Mouse (Mus musculus): ENCODE results near the gene Chst14.
A peak's percentile ranks its signal among the peaks of the same experiment; 100 is the strongest.

Gene Chst14

GRCm38 (mm10) chr2:118906118-118906492 is 20.2 kb upstream of the Chst14 start:
- no peak for DNase-seq

GRCm38 (mm10) chr2:118907781-118908180 is 18.5 kb upstream of the Chst14 start:
- DNase-seq, result no peak

- DNase-seq, result no peak
Observed at GRCm38 (mm10) chr2:118909151-118909550, 17.1 kb upstream of the Chst14 start.

GRCm38 (mm10) chr2:118910605-118911278 is 15.6 kb upstream of the Chst14 start:
- DNase-seq, result no peak

- DNase-seq, result no peak
Observed at GRCm38 (mm10) chr2:118912706-118913105, 13.6 kb upstream of the Chst14 start.

- DNase-seq, result no peak
Observed at GRCm38 (mm10) chr2:118913551-118914276, 12.6 kb upstream of the Chst14 start.

- DNase-seq, result no peak
Observed at GRCm38 (mm10) chr2:118914685-118915084, 11.6 kb upstream of the Chst14 start.

GRCm38 (mm10) chr2:118916436-118916835 is 9.9 kb upstream of the Chst14 start:
- DNase-seq, result no peak

GRCm38 (mm10) chr2:118918543-118918942 is 7.8 kb upstream of the Chst14 start:
- no peak for DNase-seq

GRCm38 (mm10) chr2:118920428-118920827 is 5.9 kb upstream of the Chst14 start:
- no peak for DNase-seq

- no peak for DNase-seq
Observed at GRCm38 (mm10) chr2:118925952-118926351, 344 bp upstream of the Chst14 start.

- DNase-seq, result no peak
Observed at GRCm38 (mm10) chr2:118926998-118927739, 873 bp downstream of the Chst14 start.

GRCm38 (mm10) chr2:118941341-118941740 is 15.0 kb downstream of the Chst14 start:
- no peak for DNase-seq

- no peak for DNase-seq
Observed at GRCm38 (mm10) chr2:118943232-118943631, 16.9 kb downstream of the Chst14 start.

- no peak for DNase-seq
Observed at GRCm38 (mm10) chr2:118948818-118949217, 22.5 kb downstream of the Chst14 start.

GRCm38 (mm10) chr2:118949699-118950098 is 23.4 kb downstream of the Chst14 start:
- no peak for DNase-seq

GRCm38 (mm10) chr2:118956497-118956896 is 30.2 kb downstream of the Chst14 start:
- DNase-seq, result no peak

- no peak for DNase-seq
Observed at GRCm38 (mm10) chr2:118959644-118960043, 33.3 kb downstream of the Chst14 start.

- DNase-seq, result no peak
Observed at GRCm38 (mm10) chr2:118960413-118960812, 34.1 kb downstream of the Chst14 start.

- peak; percentile 26 for DNase-seq
Observed at GRCm38 (mm10) chr2:118961546-118961945, 35.2 kb downstream of the Chst14 start.

- no peak for DNase-seq
Observed at GRCm38 (mm10) chr2:118963007-118963675, 36.8 kb downstream of the Chst14 start.

- no peak for DNase-seq
Observed at GRCm38 (mm10) chr2:118963676-118964012, 37.3 kb downstream of the Chst14 start.

GRCm38 (mm10) chr2:118969585-118970147 is 43.4 kb downstream of the Chst14 start:
- DNase-seq, result no peak
